Mouse (Mus musculus) stomach, postnatal 0 days (tissue): ENCODE measurements around the gene Lsamp. TPM values are rescaled to one million over a fixed set of nuclear protein-coding genes. Genes with fewer than 3 reads are reported as not detected.

Experiments used
- ATAC-seq: fragments of 200-750 bp; cut with Nextera tagmentation; 2 replicates; pipeline ENCODE4 v1.8.0; 2017; ENCODE audit not compliant: low FRiP score, low TSS enrichment
- DNase-seq: peaks from one replicate; pipeline ENCODE4 v3.0.0-alpha.2; 2016; ENCODE audit warnings: low spot score
- H3K27ac ChIP-seq: fragments of 300-500 bp; sonication (generic); replicated peaks from 2 replicates; pipeline ENCODE4 v1.5.1; 2014; ENCODE audit warnings: mild to moderate bottlenecking, control low read depth
- H3K27me3 ChIP-seq: fragments of 300-500 bp; sonication (generic); 2 replicates; pipeline ENCODE4 v1.6.1; 2014; ENCODE audit warnings: low read length; ENCODE audit not compliant: control insufficient read depth, insufficient read depth
- H3K36me3 ChIP-seq: fragments of 300-500 bp; sonication (generic); 2 replicates; pipeline ENCODE4 v1.6.1; 2014; ENCODE audit warnings: low read length, mixed read lengths; ENCODE audit not compliant: control insufficient read depth, insufficient read depth
- H3K4me1 ChIP-seq: fragments of 300-500 bp; sonication (generic); replicated peaks from 2 replicates; pipeline ENCODE4 v1.6.1; 2014; ENCODE audit warnings: antibody characterized with exemption; ENCODE audit not compliant: control insufficient read depth, insufficient read depth
- H3K4me2 ChIP-seq: fragments of 300-500 bp; sonication (generic); replicated peaks from 2 replicates; pipeline ENCODE4 v1.6.1; 2014; ENCODE audit warnings: low read depth, mild to moderate bottlenecking, control low read depth, moderate library complexity
- H3K4me3 ChIP-seq: fragments of 300-500 bp; sonication (generic); 2 replicates; pipeline ENCODE4 v1.5.1; 2014; ENCODE audit warnings: low read depth, low read length, control low read depth
- H3K9ac ChIP-seq: fragments of 300-500 bp; sonication (generic); 2 replicates; pipeline ENCODE4 v1.6.1; 2014; ENCODE audit warnings: mild to moderate bottlenecking, low read length, control low read depth, mixed read lengths
- H3K9me3 ChIP-seq: fragments of 300-500 bp; sonication (generic); 2 replicates; pipeline ENCODE4 v1.6.1; 2016; ENCODE audit warnings: low read length; ENCODE audit not compliant: control insufficient read depth
- CTCF ChIP-seq: IDR thresholded peaks from 2 replicates; pipeline ENCODE4 v1.5.1; 2016; ENCODE audit warnings: antibody characterized with exemption, low read depth, mild to moderate bottlenecking, moderate library complexity
- EP300 ChIP-seq: optimal IDR thresholded peaks from 2 replicates; pipeline ENCODE3; 2016; ENCODE audit warnings: antibody characterized with exemption
- WGBS: fragments of 180-500 bp; shearing (Covaris S2); extraction: QIAGEN DNeasy Blood & Tissue Kit; methylation state at CpG from one replicate; pipeline ENCODE4 v1.1.7; 2014; 5-methylcytosine and 5-hydroxymethylcytosine counted together
- polyA plus RNA-seq: library from polyadenylated mRNA; unstranded; fragments of >200 nt; fragmentation: Nextera tagmentation; extraction: Ambion mirVana; gene quantifications from 2 replicates; pipeline ENCODE4 v1.2.1, GENCODE M21; 2015

Lsamp gene
- polyA plus RNA-seq, 1 experiment from 2014 or later: 2.8 TPM

GRCm38 (mm10) chr16:42033449-42033848, 2049.3 kb downstream of the Lsamp start:
- H3K36me3 ChIP-seq: no peaks in the 10 kb centered on the region
- WGBS: 65% methylated on average over 2 of the region's 2 CpGs
- no peaks in the 10 kb centered on the region for H3K9me3 ChIP-seq
- ATAC-seq: no peak
- no peak overlapping the region for H3K4me2 ChIP-seq
- H3K27me3 ChIP-seq: no peaks in the 10 kb centered on the region
- DNase-seq: no peak
- H3K27ac ChIP-seq: no peak overlapping the region
- no peak overlapping the region for H3K9ac ChIP-seq
- H3K4me1 ChIP-seq: no peaks in the 10 kb centered on the region
- H3K4me3 ChIP-seq: no peak overlapping the region
- TF ChIP-seq EP300 (no peak), CTCF (no peak)

GRCm38 (mm10) chr16:42048138-42048537, 2064.0 kb downstream of the Lsamp start:
- Histone ChIP-seq H3K9me3 (no peaks in the 10 kb centered on the region), H3K36me3 (no peaks in the 10 kb centered on the region), H3K4me1 (no peaks in the 10 kb centered on the region), H3K4me3 (no peak overlapping the region), H3K27ac (no peak overlapping the region), H3K4me2 (no peak overlapping the region), H3K27me3 (no peaks in the 10 kb centered on the region), H3K9ac (no peak overlapping the region)
- ATAC-seq (no peak), DNase-seq (no peak)
- TF ChIP-seq CTCF (no peak), EP300 (no peak)

GRCm38 (mm10) chr16:42059927-42060326, 2075.8 kb downstream of the Lsamp start:
- H3K4me1 ChIP-seq: no peaks in the 10 kb centered on the region
- no peak overlapping the region for H3K27ac ChIP-seq
- H3K9ac ChIP-seq: no peak overlapping the region
- no peak for ATAC-seq
- no peaks in the 10 kb centered on the region for H3K27me3 ChIP-seq
- WGBS: 45% methylated on average over 3 of the region's 3 CpGs
- no peak overlapping the region for H3K4me3 ChIP-seq
- no peaks in the 10 kb centered on the region for H3K9me3 ChIP-seq
- no peak overlapping the region for H3K4me2 ChIP-seq
- TF ChIP-seq CTCF: no peak
- no peak for TF ChIP-seq EP300
- no peak for DNase-seq
- H3K36me3 ChIP-seq: no peaks in the 10 kb centered on the region

- H3K4me2 ChIP-seq: no peak overlapping the region
- H3K4me1 ChIP-seq: no peaks in the 10 kb centered on the region
- 74% methylated on average over 3 of the region's 3 CpGs for WGBS
- H3K9me3 ChIP-seq: no peaks in the 10 kb centered on the region
- H3K4me3 ChIP-seq: no peak overlapping the region
- H3K36me3 ChIP-seq: no peaks in the 10 kb centered on the region
- no peak overlapping the region for H3K9ac ChIP-seq
- DNase-seq (no peak), ATAC-seq (no peak)
- H3K27me3 ChIP-seq: no peaks in the 10 kb centered on the region
- TF ChIP-seq CTCF (no peak), EP300 (no peak)
- no peak overlapping the region for H3K27ac ChIP-seq
Observed at GRCm38 (mm10) chr16:42074325-42074724, 2090.2 kb downstream of the Lsamp start.

GRCm38 (mm10) chr16:42079573-42079972, 2095.4 kb downstream of the Lsamp start:
- Histone ChIP-seq H3K9ac (no peak overlapping the region), H3K9me3 (no peaks in the 10 kb centered on the region), H3K27ac (no peak overlapping the region), H3K36me3 (no peaks in the 10 kb centered on the region), H3K27me3 (no peaks in the 10 kb centered on the region), H3K4me3 (no peak overlapping the region), H3K4me1 (no peaks in the 10 kb centered on the region), H3K4me2 (no peak overlapping the region)
- DNase-seq (no peak), ATAC-seq (no peak)
- TF ChIP-seq EP300: no peak
- TF ChIP-seq CTCF: no peak
- WGBS: 79% methylated on average over 4 of the region's 4 CpGs

GRCm38 (mm10) chr16:42081611-42082010, 2097.4 kb downstream of the Lsamp start:
- no peak for DNase-seq
- no peak for ATAC-seq
- Histone ChIP-seq H3K27me3 (no peaks in the 10 kb centered on the region), H3K9ac (no peak overlapping the region), H3K4me2 (no peak overlapping the region), H3K4me1 (no peaks in the 10 kb centered on the region), H3K27ac (no peak overlapping the region), H3K4me3 (no peak overlapping the region), H3K9me3 (no peaks in the 10 kb centered on the region), H3K36me3 (no peaks in the 10 kb centered on the region)
- 69% methylated on average over 2 of the region's 2 CpGs for WGBS
- TF ChIP-seq EP300: no peak
- TF ChIP-seq CTCF: no peak
